Mouse (Mus musculus) midbrain, embryonic 15.5 days (tissue): ENCODE data around the gene Nptx1. TPM values are rescaled to one million over a fixed set of nuclear protein-coding genes. Genes with fewer than 3 reads are reported as not detected.

Experiments used
- ATAC-seq: fragments of 200-750 bp; cut with Nextera tagmentation; replicated peaks from 2 replicates; pipeline ENCODE4 v1.8.0; 2017; ENCODE audit warnings: moderate TSS enrichment
- H3K27ac ChIP-seq: fragments of 300-500 bp; sonication (generic); 2 replicates; pipeline ENCODE4 v1.5.1; 2015; ENCODE audit warnings: mild to moderate bottlenecking, inconsistent platforms
- H3K27me3 ChIP-seq: fragments of 300-500 bp; sonication (generic); replicated peaks from 2 replicates; pipeline ENCODE4 v1.6.1; 2015; ENCODE audit warnings: inconsistent platforms
- H3K36me3 ChIP-seq: fragments of 300-500 bp; sonication (generic); replicated peaks from 2 replicates; pipeline ENCODE4 v1.6.1; 2015; ENCODE audit warnings: inconsistent platforms
- H3K4me1 ChIP-seq: fragments of 300-500 bp; sonication (generic); 2 replicates; pipeline ENCODE4 v1.6.1; 2015; ENCODE audit warnings: inconsistent platforms
- H3K4me2 ChIP-seq: fragments of 300-500 bp; sonication (generic); 2 replicates; pipeline ENCODE4 v1.6.1; 2015; ENCODE audit warnings: inconsistent platforms, mild to moderate bottlenecking, moderate library complexity
- H3K4me3 ChIP-seq: fragments of 300-500 bp; sonication (generic); 2 replicates; pipeline ENCODE4 v1.5.1; 2015; ENCODE audit warnings: mild to moderate bottlenecking, inconsistent platforms
- H3K9ac ChIP-seq: fragments of 300-500 bp; sonication (generic); 2 replicates; pipeline ENCODE4 v1.6.1; 2015; ENCODE audit warnings: mild to moderate bottlenecking, inconsistent platforms
- H3K9me3 ChIP-seq: fragments of 300-500 bp; sonication (generic); 2 replicates; pipeline ENCODE4 v1.6.1; 2016; ENCODE audit warnings: inconsistent platforms
- WGBS: fragments of 180-500 bp; shearing (Covaris S2); methylation state at CpG from one replicate; pipeline ENCODE4 v1.1.7; 2015; ENCODE audit warnings: mixed read lengths; 5-methylcytosine and 5-hydroxymethylcytosine counted together
- polyA plus RNA-seq: library from polyadenylated mRNA; unstranded; fragments of >200 nt; fragmentation: Nextera tagmentation; extraction: Ambion mirVana; gene quantifications from 2 replicates; pipeline ENCODE4 v1.2.1, GENCODE M21; 2015

The Nptx1 gene
- polyA plus RNA-seq, 1 experiment from 2014 or later, result 13.7 TPM

GRCm38 (mm10) chr11:119539944-119540343, 7.6 kb downstream of the Nptx1 start:
- H3K9ac ChIP-seq, result no peak overlapping the region

GRCm38 (mm10) chr11:119533745-119534144, 13.8 kb downstream of the Nptx1 start:
- Histone ChIP-seq H3K27ac (no peak overlapping the region), H3K4me1 (no peaks in the 10 kb centered on the region), H3K9me3 (no peaks in the 10 kb centered on the region), H3K9ac (no peak overlapping the region), H3K4me3 (no peak overlapping the region), H3K27me3 (no peaks in the 10 kb centered on the region), H3K4me2 (no peak overlapping the region), H3K36me3 (no peaks in the 10 kb centered on the region)
- no peak for ATAC-seq
- 66% methylated on average over 7 of the region's 7 CpGs for WGBS

More at GRCm38 (mm10) chr11:119539944-119540343, 7.6 kb downstream of the Nptx1 start:
- Histone ChIP-seq H3K4me3 (no peak overlapping the region), H3K9me3 (no peaks in the 10 kb centered on the region), H3K36me3 (no peaks in the 10 kb centered on the region), H3K4me2 (no peak overlapping the region), H3K27me3 (peaks cover 9% of the 10 kb centered on the region), H3K4me1 (peaks cover 14% of the 10 kb centered on the region), H3K27ac (no peak overlapping the region)
- 33% methylated on average over 14 of the region's 14 CpGs for WGBS
- ATAC-seq, result no peak

- Histone ChIP-seq H3K27ac (no peak overlapping the region), H3K4me3 (no peak overlapping the region), H3K4me2 (no peak overlapping the region), H3K4me1 (no peaks in the 10 kb centered on the region), H3K9me3 (no peaks in the 10 kb centered on the region), H3K36me3 (no peaks in the 10 kb centered on the region), H3K27me3 (no peaks in the 10 kb centered on the region), H3K9ac (no peak overlapping the region)
- WGBS, result 51% methylated on average over 8 of the region's 8 CpGs
- no peak for ATAC-seq
Observed at GRCm38 (mm10) chr11:119532460-119532859, 15.1 kb downstream of the Nptx1 start.

- H3K4me2 ChIP-seq, result no peak overlapping the region
- H3K27ac ChIP-seq, result no peak overlapping the region
- peaks cover 5% of the 10 kb centered on the region; the same call in 1 of the 2 replicates for H3K4me1 ChIP-seq
- H3K9me3 ChIP-seq, result no peaks in the 10 kb centered on the region
- no peaks in the 10 kb centered on the region for H3K27me3 ChIP-seq
- no peaks in the 10 kb centered on the region for H3K36me3 ChIP-seq
- 62% methylated on average over 11 of the region's 11 CpGs for WGBS
- no peak overlapping the region for H3K9ac ChIP-seq
- H3K4me3 ChIP-seq, result no peak overlapping the region
- no peak for ATAC-seq
Observed at GRCm38 (mm10) chr11:119528930-119529329, 18.6 kb downstream of the Nptx1 start.

GRCm38 (mm10) chr11:119526068-119526966, 21.2 kb downstream of the Nptx1 start:
- 84% methylated on average over 14 of the region's 14 CpGs for WGBS
- H3K4me2 ChIP-seq, result no peak overlapping the region
- no peak for ATAC-seq
- H3K9me3 ChIP-seq, result no peaks in the 10 kb centered on the region
- H3K36me3 ChIP-seq, result no peaks in the 10 kb centered on the region
- H3K4me1 ChIP-seq, result peaks cover 7% of the 10 kb centered on the region; the same call in 1 of the 2 replicates
- no peak overlapping the region for H3K9ac ChIP-seq
- H3K4me3 ChIP-seq, result no peak overlapping the region
- H3K27me3 ChIP-seq, result no peaks in the 10 kb centered on the region
- H3K27ac ChIP-seq, result no peak overlapping the region

GRCm38 (mm10) chr11:119524545-119524949, 23.0 kb downstream of the Nptx1 start:
- Histone ChIP-seq H3K4me1 (peaks cover 7% of the 10 kb centered on the region; the same call in 1 of the 2 replicates), H3K9ac (no peak overlapping the region), H3K9me3 (no peaks in the 10 kb centered on the region), H3K36me3 (no peaks in the 10 kb centered on the region), H3K4me3 (peak overlapping the region; percentile 33), H3K27ac (peak overlapping the region; percentile 32), H3K27me3 (no peaks in the 10 kb centered on the region), H3K4me2 (peak overlapping the region; percentile 54)
- ATAC-seq, result peak; percentile 94
- under 1% methylated on average over 33 of the region's 33 CpGs for WGBS

- H3K4me2 ChIP-seq, result no peak overlapping the region
- H3K27me3 ChIP-seq, result no peaks in the 10 kb centered on the region
- H3K9ac ChIP-seq, result no peak overlapping the region
- ATAC-seq, result no peak
- peaks cover 7% of the 10 kb centered on the region; the same call in 1 of the 2 replicates for H3K4me1 ChIP-seq
- no peak overlapping the region for H3K27ac ChIP-seq
- H3K9me3 ChIP-seq, result no peaks in the 10 kb centered on the region
- 88% methylated on average over 3 of the region's 3 CpGs for WGBS
- no peaks in the 10 kb centered on the region for H3K36me3 ChIP-seq
- no peak overlapping the region for H3K4me3 ChIP-seq
Observed at GRCm38 (mm10) chr11:119523392-119523791, 24.2 kb downstream of the Nptx1 start.

GRCm38 (mm10) chr11:119522779-119523178, 24.8 kb downstream of the Nptx1 start:
- Histone ChIP-seq H3K9me3 (no peaks in the 10 kb centered on the region), H3K4me2 (no peak overlapping the region), H3K27ac (no peak overlapping the region), H3K36me3 (no peaks in the 10 kb centered on the region), H3K4me1 (peaks cover 7% of the 10 kb centered on the region; the same call in 1 of the 2 replicates), H3K9ac (no peak overlapping the region), H3K27me3 (no peaks in the 10 kb centered on the region), H3K4me3 (no peak overlapping the region)
- 77% methylated on average over 8 of the region's 8 CpGs for WGBS
- ATAC-seq, result no peak

GRCm38 (mm10) chr11:119521920-119522710, 25.4 kb downstream of the Nptx1 start:
- no peaks in the 10 kb centered on the region for H3K9me3 ChIP-seq
- H3K27ac ChIP-seq, result no peak overlapping the region
- H3K4me2 ChIP-seq, result no peak overlapping the region
- peaks cover 8% of the 10 kb centered on the region; the same call in 1 of the 2 replicates for H3K4me1 ChIP-seq
- 73% methylated on average over 6 of the region's 6 CpGs for WGBS
- H3K4me3 ChIP-seq, result no peak overlapping the region
- no peaks in the 10 kb centered on the region for H3K27me3 ChIP-seq
- no peak overlapping the region for H3K9ac ChIP-seq
- H3K36me3 ChIP-seq, result no peaks in the 10 kb centered on the region
- no peak for ATAC-seq

- Histone ChIP-seq H3K27me3 (no peaks in the 10 kb centered on the region), H3K36me3 (no peaks in the 10 kb centered on the region), H3K9me3 (no peaks in the 10 kb centered on the region), H3K9ac (no peak overlapping the region), H3K4me2 (no peak overlapping the region), H3K4me1 (peaks cover 20% of the 10 kb centered on the region), H3K4me3 (no peak overlapping the region), H3K27ac (no peak overlapping the region)
- no peak for ATAC-seq
Observed at GRCm38 (mm10) chr11:119520713-119521063, 26.9 kb downstream of the Nptx1 start.

- Histone ChIP-seq H3K36me3 (no peaks in the 10 kb centered on the region), H3K27ac (no peak overlapping the region), H3K9me3 (no peaks in the 10 kb centered on the region), H3K9ac (no peak overlapping the region), H3K27me3 (no peaks in the 10 kb centered on the region), H3K4me3 (no peak overlapping the region), H3K4me2 (no peak overlapping the region), H3K4me1 (peaks cover 25% of the 10 kb centered on the region)
- no peak for ATAC-seq
- 82% methylated on average over 5 of the region's 5 CpGs for WGBS
Observed at GRCm38 (mm10) chr11:119520005-119520712, 27.4 kb downstream of the Nptx1 start.

- 90% methylated on average over 1 of the region's 1 CpGs for WGBS
- Histone ChIP-seq H3K4me1 (peaks cover 29% of the 10 kb centered on the region), H3K9ac (no peak overlapping the region), H3K27me3 (no peaks in the 10 kb centered on the region), H3K9me3 (no peaks in the 10 kb centered on the region), H3K4me2 (no peak overlapping the region), H3K27ac (no peak overlapping the region), H3K36me3 (no peaks in the 10 kb centered on the region), H3K4me3 (no peak overlapping the region)
- no peak for ATAC-seq
Observed at GRCm38 (mm10) chr11:119519387-119519786, 28.2 kb downstream of the Nptx1 start.
